Mouse (Mus musculus) kidney, embryonic 16.5 days (tissue): Measurements from ENCODE around the gene Gm38392. TPM values are rescaled to one million over a fixed set of nuclear protein-coding genes. Genes with fewer than 3 reads are reported as not detected.
A peak's percentile ranks its signal among the peaks of the same experiment; 100 is the strongest.

Experiments
- ATAC-seq: fragments of 200-750 bp; cut with Nextera tagmentation; 2 replicates; pipeline ENCODE4 v1.8.0; 2017; ENCODE audit warnings: moderate TSS enrichment; ENCODE audit not compliant: low FRiP score, low TSS enrichment
- H3K27ac ChIP-seq: fragments of 300-500 bp; sonication (generic); 2 replicates; pipeline ENCODE4 v1.5.1; 2014; ENCODE audit warnings: low read length
- H3K27me3 ChIP-seq: fragments of 300-500 bp; sonication (generic); 2 replicates; pipeline ENCODE4 v1.6.1; 2014; ENCODE audit warnings: low read length, control low read depth, mixed read lengths; ENCODE audit not compliant: insufficient read depth
- H3K36me3 ChIP-seq: fragments of 300-500 bp; sonication (generic); 2 replicates; pipeline ENCODE4 v1.6.1; 2014; ENCODE audit warnings: low read length, control low read depth, mixed read lengths; ENCODE audit not compliant: insufficient read depth
- H3K4me1 ChIP-seq: fragments of 300-500 bp; sonication (generic); 2 replicates; pipeline ENCODE4 v1.6.1; 2014; ENCODE audit warnings: low read length, control low read depth, mixed read lengths; ENCODE audit not compliant: insufficient read depth
- H3K4me2 ChIP-seq: fragments of 300-500 bp; sonication (generic); replicated peaks from 2 replicates; pipeline ENCODE4 v1.6.1; 2014; ENCODE audit warnings: low read depth, low read length
- H3K4me3 ChIP-seq: fragments of 300-500 bp; sonication (generic); 2 replicates; pipeline ENCODE4 v1.5.1; 2014; ENCODE audit warnings: mild to moderate bottlenecking, low read length
- H3K9ac ChIP-seq: fragments of 300-500 bp; sonication (generic); replicated peaks from 2 replicates; pipeline ENCODE4 v1.6.1; 2014; ENCODE audit warnings: low read length
- H3K9me3 ChIP-seq: fragments of 300-500 bp; sonication (generic); 2 replicates; pipeline ENCODE4 v1.6.1; 2016; ENCODE audit warnings: low read length, control low read depth
- WGBS: fragments of 180-500 bp; shearing (Covaris S2); extraction: QIAGEN DNeasy Blood & Tissue Kit; methylation state at CpG from one replicate; pipeline ENCODE4 v1.1.7; 2014; 5-methylcytosine and 5-hydroxymethylcytosine counted together
- polyA plus RNA-seq: library from polyadenylated mRNA; unstranded; fragments of >200 nt; fragmentation: Nextera tagmentation; extraction: Ambion mirVana; gene quantifications from 2 replicates; pipeline ENCODE4 v1.2.1, GENCODE M21; 2015

Gm38392 gene
- polyA plus RNA-seq = 0.15 and 2.2 TPM in 2 replicates

DNA sequence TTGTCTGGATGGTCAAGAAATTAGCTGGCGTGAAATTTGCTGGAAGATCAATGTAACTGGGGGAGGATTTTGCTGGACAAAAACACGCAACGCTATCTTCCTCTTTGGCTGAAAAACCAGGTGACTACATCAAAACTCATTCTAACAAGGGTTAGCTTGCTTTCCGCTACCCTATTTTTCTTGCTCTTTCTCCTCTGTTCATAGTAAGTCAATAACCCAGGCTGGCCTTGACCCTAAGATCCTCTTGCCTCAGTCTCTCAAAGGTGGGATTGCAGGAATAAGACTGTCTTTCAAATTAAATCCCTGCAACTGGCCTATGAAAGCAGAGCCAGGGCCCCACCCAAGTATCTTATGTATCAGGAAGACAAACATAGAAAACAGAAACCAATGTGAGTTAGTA is at the start of gene Gm38392:
Gm38392 (minus strand) TSS at position 101 of the 400 bp plus-strand sequence.
- no peaks in the 10 kb centered on the region for H3K27me3 ChIP-seq
- H3K4me2 ChIP-seq = no peak within 1 kb of the TSS
- no peak within 1 kb of the TSS for H3K27ac ChIP-seq
- WGBS = 93% methylated on average over 4 of the region's 4 CpGs
- H3K9ac ChIP-seq = no peak within 1 kb of the TSS
- H3K4me3 ChIP-seq = no peak within 1 kb of the TSS
- ATAC-seq = no peak
- H3K4me1 ChIP-seq = no peaks in the 10 kb centered on the region
- H3K9me3 ChIP-seq = no peaks in the 10 kb centered on the region
- peaks cover 2% of the 10 kb centered on the region; the same call in 1 of the 2 replicates for H3K36me3 ChIP-seq

DNA sequence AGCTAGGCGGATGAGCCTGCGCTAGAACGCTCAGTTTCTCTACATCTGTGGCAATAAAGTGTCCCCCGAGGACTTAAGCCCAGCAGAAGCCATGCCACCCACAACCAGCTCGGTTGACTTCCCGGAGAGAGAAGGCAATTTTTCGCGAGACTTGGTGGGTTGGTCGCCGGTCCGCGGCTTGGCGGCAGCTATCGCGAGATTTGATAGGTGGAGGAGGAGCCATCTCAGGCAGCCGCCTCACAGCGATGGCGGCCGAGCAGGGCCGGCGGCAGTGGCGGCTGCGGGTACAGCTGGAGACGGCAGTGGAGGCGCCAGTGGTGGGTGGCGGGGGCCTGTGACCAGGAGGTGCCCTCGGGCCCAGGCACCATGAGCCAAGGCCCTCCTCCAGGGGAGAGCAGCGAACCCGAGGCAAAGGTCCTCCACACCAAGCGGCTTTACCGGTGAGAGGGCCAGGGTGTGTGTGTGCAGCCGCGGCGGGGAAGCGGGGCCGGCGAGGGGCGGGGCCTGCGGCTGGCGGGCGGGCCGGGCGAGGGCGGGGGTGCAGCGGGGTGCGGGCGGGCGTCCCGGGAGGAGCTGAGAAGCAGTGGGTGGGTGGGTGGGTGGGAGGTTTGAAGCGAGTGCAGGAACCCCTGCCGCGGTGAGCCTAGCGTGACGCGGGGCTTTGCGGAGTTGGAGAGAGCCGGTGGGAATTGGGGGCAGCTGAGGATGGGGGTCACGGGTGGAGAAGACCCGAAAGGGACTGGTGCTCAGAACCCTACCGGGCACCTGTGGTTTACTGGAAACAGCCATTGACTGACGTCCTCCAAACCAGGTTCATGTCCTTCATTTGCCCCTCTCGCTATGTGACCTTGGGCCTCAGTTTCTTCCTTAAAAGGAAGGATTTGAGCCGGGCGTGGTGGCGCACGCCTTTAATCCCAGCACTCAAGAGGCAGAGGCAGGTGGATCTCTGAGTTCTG is 49.3 kb upstream of the Gm38392 start, which contains the start of the genes Tmem79 and Smg5:
Tmem79 (minus strand) TSS at position 91 of the 956 bp plus-strand sequence.
Smg5 (plus strand) TSS at position 203 of the 956 bp plus-strand sequence.
- Histone ChIP-seq H3K27ac (peak within 1 kb of the TSS; percentile 97), H3K4me1 (peaks cover 28% of the 10 kb centered on the region), H3K9me3 (no peaks in the 10 kb centered on the region), H3K4me3 (peak within 1 kb of the TSS; percentile 87), H3K27me3 (no peaks in the 10 kb centered on the region), H3K36me3 (no peaks in the 10 kb centered on the region), H3K9ac (peak within 1 kb of the TSS; percentile 80), H3K4me2 (peak within 1 kb of the TSS; percentile 69)
- ATAC-seq = peak; percentile 94
- WGBS = 1% methylated on average over 43 of the region's 66 CpGs

DNA sequence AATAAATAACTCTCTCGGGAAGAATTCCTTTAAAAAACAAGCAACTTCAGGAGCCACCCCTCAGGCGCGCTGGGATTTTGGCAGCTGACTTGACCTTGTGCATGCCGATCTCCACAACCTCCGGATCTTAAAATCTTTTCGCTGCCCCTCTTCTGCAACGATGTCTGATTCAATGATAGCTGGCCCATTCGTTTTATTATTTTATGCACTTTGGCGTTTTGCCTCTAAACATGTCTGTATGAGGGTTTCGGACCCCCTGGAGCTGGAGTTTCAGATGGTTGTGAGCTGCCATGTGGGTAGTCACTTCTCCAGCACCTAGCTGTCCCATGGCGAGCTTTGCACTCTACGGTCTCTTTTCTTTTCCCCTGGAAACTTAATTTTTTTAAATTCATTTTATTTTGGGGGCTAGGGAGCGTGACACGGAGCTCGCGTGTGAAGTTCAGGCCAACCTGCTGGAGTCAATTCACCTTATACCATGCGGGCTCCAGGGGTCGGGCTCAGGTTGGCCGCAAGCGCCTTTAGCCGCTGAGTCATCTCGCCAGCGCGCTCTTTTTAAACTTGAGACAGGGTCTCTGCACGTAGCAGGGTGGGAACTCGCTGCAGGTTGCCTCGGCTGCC is 48.5 kb upstream of the Gm38392 start:
- no peaks in the 10 kb centered on the region for H3K9me3 ChIP-seq
- no peaks in the 10 kb centered on the region for H3K27me3 ChIP-seq
- peak overlapping the region; percentile 80 for H3K9ac ChIP-seq
- ATAC-seq = peak; percentile 59; the same call in 1 of the 2 replicates
- H3K4me2 ChIP-seq = peak overlapping the region; percentile 69
- no peaks in the 10 kb centered on the region for H3K36me3 ChIP-seq
- H3K4me1 ChIP-seq = peaks cover 28% of the 10 kb centered on the region
- H3K27ac ChIP-seq = peak overlapping the region; percentile 97
- peak overlapping the region; percentile 87 for H3K4me3 ChIP-seq
- under 1% methylated on average over 27 of the region's 27 CpGs for WGBS

DNA sequence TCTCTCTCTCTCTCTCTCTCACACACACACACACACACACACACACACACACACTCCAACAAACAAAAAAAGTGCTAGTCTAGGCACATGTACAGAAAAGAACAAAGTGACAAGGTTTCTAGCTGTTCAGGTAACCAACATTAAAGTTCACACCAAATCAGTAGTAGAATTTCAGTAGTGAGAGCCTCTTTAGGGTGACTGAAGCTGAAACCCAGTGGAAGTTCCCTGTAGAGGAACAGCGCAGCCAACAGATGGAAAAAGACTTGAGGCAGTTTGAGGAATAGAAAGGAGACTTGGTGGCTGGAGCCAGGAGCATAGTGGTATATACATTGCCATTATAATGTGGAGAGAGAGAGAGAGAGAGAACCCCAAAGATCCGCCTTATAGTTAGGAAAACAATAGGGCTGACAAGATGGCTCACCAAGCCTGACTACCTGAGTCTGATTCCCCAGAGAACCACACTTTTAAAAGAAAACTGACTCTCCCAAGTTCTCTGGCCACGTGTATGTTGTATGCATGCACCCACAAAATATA is 48.0 kb upstream of the Gm38392 start:
- Histone ChIP-seq H3K4me2 (peak overlapping the region; percentile 69), H3K36me3 (no peaks in the 10 kb centered on the region), H3K4me3 (peak overlapping the region; percentile 87), H3K27me3 (no peaks in the 10 kb centered on the region), H3K9me3 (no peaks in the 10 kb centered on the region), H3K9ac (peak overlapping the region; percentile 80), H3K4me1 (peaks cover 28% of the 10 kb centered on the region), H3K27ac (peak overlapping the region; percentile 97)
- WGBS = 32% methylated on average over 3 of the region's 3 CpGs
- ATAC-seq = no peak

DNA sequence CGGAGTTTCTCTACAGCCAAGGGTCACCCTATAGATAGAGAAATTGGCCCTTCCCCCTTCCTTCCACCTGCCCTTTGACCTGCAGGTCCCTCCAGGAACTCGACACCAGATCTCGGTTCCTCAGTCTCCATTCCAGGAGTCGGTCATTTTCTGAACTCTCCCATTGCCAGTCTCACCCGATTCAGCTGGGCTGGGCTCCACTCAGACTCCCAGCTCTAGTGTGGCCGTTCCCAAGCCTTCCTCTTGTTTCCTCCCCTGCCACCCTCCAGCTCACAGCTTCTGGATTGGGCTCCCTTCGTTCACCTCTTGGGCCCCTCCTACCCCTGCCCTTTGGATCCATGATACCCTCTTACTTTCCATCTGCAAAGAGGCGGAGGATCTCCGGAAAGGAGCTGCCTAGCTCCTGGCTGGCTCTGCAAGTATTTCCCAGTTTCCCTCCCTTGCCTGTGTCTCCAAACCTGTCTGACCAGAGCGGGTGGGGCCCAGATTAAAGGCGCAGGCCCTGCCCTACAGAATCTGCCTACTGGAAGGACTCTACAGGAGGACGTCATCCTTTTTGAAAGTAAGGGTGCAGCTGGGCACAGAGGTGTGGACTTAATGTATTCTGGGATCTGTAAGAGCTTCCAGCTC is 47.1 kb upstream of the Gm38392 start:
- WGBS = 40% methylated on average over 12 of the region's 12 CpGs
- no peaks in the 10 kb centered on the region for H3K9me3 ChIP-seq
- H3K27me3 ChIP-seq = no peaks in the 10 kb centered on the region
- peak overlapping the region; percentile 69 for H3K4me2 ChIP-seq
- H3K4me1 ChIP-seq = peaks cover 28% of the 10 kb centered on the region
- ATAC-seq = no peak
- H3K4me3 ChIP-seq = peak overlapping the region; percentile 27
- no peaks in the 10 kb centered on the region for H3K36me3 ChIP-seq
- peak overlapping the region; percentile 52; the same call in 1 of the 2 replicates for H3K27ac ChIP-seq
- H3K9ac ChIP-seq = peak overlapping the region; percentile 60

GRCm38 (mm10) chr3:88331282-88331681 is 44.3 kb upstream of the Gm38392 start:
- Histone ChIP-seq H3K9me3 (no peaks in the 10 kb centered on the region), H3K4me2 (no peak overlapping the region), H3K36me3 (peaks cover 8% of the 10 kb centered on the region; the same call in 1 of the 2 replicates), H3K4me3 (no peak overlapping the region), H3K27ac (no peak overlapping the region), H3K4me1 (peaks cover 13% of the 10 kb centered on the region), H3K27me3 (no peaks in the 10 kb centered on the region), H3K9ac (no peak overlapping the region)
- ATAC-seq = no peak
- WGBS = 42% methylated on average over 2 of the region's 2 CpGs

- 50% methylated on average over 5 of the region's 5 CpGs for WGBS
These were observed 41.9 kb upstream of the Gm38392 start for GRCm38 (mm10) chr3:88328956-88329355.

GRCm38 (mm10) chr3:88324951-88325405 is 38.0 kb upstream of the Gm38392 start, which contains the start of gene Glmp:
TSS of gene Glmp (plus strand) at chr3:88325023.
- Histone ChIP-seq H3K27me3 (no peaks in the 10 kb centered on the region), H3K9ac (peak within 1 kb of the TSS; percentile 89), H3K9me3 (no peaks in the 10 kb centered on the region), H3K36me3 (peaks cover 36% of the 10 kb centered on the region), H3K4me1 (peaks cover 12% of the 10 kb centered on the region), H3K4me3 (peak within 1 kb of the TSS; percentile 94), H3K4me2 (peak within 1 kb of the TSS; percentile 82), H3K27ac (peak within 1 kb of the TSS; percentile 72)
- 0% methylated on average over 10 of the region's 10 CpGs for WGBS
- ATAC-seq = peak; percentile 83

More at GRCm38 (mm10) chr3:88328956-88329355, 41.9 kb upstream of the Gm38392 start:
- no peaks in the 10 kb centered on the region for H3K9me3 ChIP-seq
- H3K36me3 ChIP-seq = peaks cover 8% of the 10 kb centered on the region; the same call in 1 of the 2 replicates
- no peak overlapping the region for H3K9ac ChIP-seq
- H3K4me2 ChIP-seq = no peak overlapping the region
- no peak overlapping the region for H3K27ac ChIP-seq
- H3K4me1 ChIP-seq = peaks cover 16% of the 10 kb centered on the region
- ATAC-seq = no peak
- H3K27me3 ChIP-seq = no peaks in the 10 kb centered on the region
- H3K4me3 ChIP-seq = no peak overlapping the region

- Histone ChIP-seq H3K36me3 (peaks cover 45% of the 10 kb centered on the region), H3K9ac (no peak overlapping the region), H3K9me3 (no peaks in the 10 kb centered on the region), H3K4me2 (no peak overlapping the region), H3K27me3 (no peaks in the 10 kb centered on the region), H3K4me1 (peaks cover 18% of the 10 kb centered on the region), H3K27ac (no peak overlapping the region), H3K4me3 (no peak overlapping the region)
- no peak for ATAC-seq
- 87% methylated on average over 1 of the region's 1 CpGs for WGBS
These were observed 12.2 kb upstream of the Gm38392 start for GRCm38 (mm10) chr3:88299172-88299571.
